Mouse (Mus musculus): Measurements from ENCODE around the gene Acmsd. TPM values are rescaled to one million over a fixed set of nuclear protein-coding genes. Genes with fewer than 3 reads are reported as not detected.

Acmsd gene
- polyA plus RNA-seq, 1 experiment from 2014 or later: not detected

GRCm38 (mm10) chr1:127778611-127779010 is 49.4 kb downstream of the Acmsd start:
- Histone ChIP-seq H3K9me3 (no peaks in the 10 kb centered on the region), H3K27me3 (no peaks in the 10 kb centered on the region), H3K9ac (replicated peaks) (no peak overlapping the region), H3K27ac (replicated peaks) (no peak overlapping the region), H3K36me3 (no peaks in the 10 kb centered on the region), H3K4me3 (no peak overlapping the region), H3K4me1 (peaks cover 44% of the 10 kb centered on the region), H3K4me2 (replicated peaks) (no peak overlapping the region)
- ATAC-seq (replicated peaks): no peak
- whole genome bisulfite sequencing: 89% methylated on average over 3 of the region's 3 CpGs

GRCm38 (mm10) chr1:127780142-127780541 is 50.9 kb downstream of the Acmsd start:
- H3K9ac ChIP-seq (replicated peaks): no peak overlapping the region
- H3K4me2 ChIP-seq (replicated peaks): no peak overlapping the region
- WGBS: 16% methylated on average over 3 of the region's 3 CpGs
- no peaks in the 10 kb centered on the region for H3K9me3 ChIP-seq
- H3K27me3 ChIP-seq: no peaks in the 10 kb centered on the region
- H3K4me1 ChIP-seq: peaks cover 41% of the 10 kb centered on the region
- H3K4me3 ChIP-seq: no peak overlapping the region
- no peaks in the 10 kb centered on the region for H3K36me3 ChIP-seq
- no peak overlapping the region for H3K27ac ChIP-seq (replicated peaks)
- no peak for ATAC-seq (replicated peaks)

- Histone ChIP-seq H3K4me1 (peaks cover 40% of the 10 kb centered on the region), H3K9me3 (no peaks in the 10 kb centered on the region), H3K27me3 (no peaks in the 10 kb centered on the region), H3K9ac (replicated peaks) (no peak overlapping the region), H3K27ac (replicated peaks) (no peak overlapping the region), H3K4me3 (no peak overlapping the region), H3K36me3 (no peaks in the 10 kb centered on the region), H3K4me2 (replicated peaks) (no peak overlapping the region)
- WGBS: 60% methylated on average over 2 of the region's 2 CpGs
- no peak for ATAC-seq (replicated peaks)
Measured at GRCm38 (mm10) chr1:127780849-127781248, 51.6 kb downstream of the Acmsd start.

- Histone ChIP-seq H3K36me3 (no peaks in the 10 kb centered on the region), H3K4me3 (no peak overlapping the region), H3K9ac (replicated peaks) (no peak overlapping the region), H3K27ac (replicated peaks) (no peak overlapping the region), H3K4me1 (peaks cover 29% of the 10 kb centered on the region), H3K4me2 (replicated peaks) (no peak overlapping the region), H3K9me3 (no peaks in the 10 kb centered on the region), H3K27me3 (no peaks in the 10 kb centered on the region)
- no peak for ATAC-seq (replicated peaks)
Measured at GRCm38 (mm10) chr1:127783862-127784261, 54.6 kb downstream of the Acmsd start.

GRCm38 (mm10) chr1:127785882-127786281 is 56.7 kb downstream of the Acmsd start:
- Histone ChIP-seq H3K9me3 (no peaks in the 10 kb centered on the region), H3K27me3 (no peaks in the 10 kb centered on the region), H3K27ac (replicated peaks) (no peak overlapping the region), H3K4me3 (no peak overlapping the region), H3K36me3 (no peaks in the 10 kb centered on the region), H3K4me1 (peaks cover 18% of the 10 kb centered on the region), H3K9ac (replicated peaks) (no peak overlapping the region), H3K4me2 (replicated peaks) (no peak overlapping the region)
- 66% methylated on average over 1 of the region's 1 CpGs for WGBS
- no peak for ATAC-seq (replicated peaks)

GRCm38 (mm10) chr1:127788943-127789342 is 59.7 kb downstream of the Acmsd start:
- Histone ChIP-seq H3K4me2 (replicated peaks) (no peak overlapping the region), H3K9me3 (no peaks in the 10 kb centered on the region), H3K4me3 (no peak overlapping the region), H3K9ac (replicated peaks) (no peak overlapping the region), H3K27ac (replicated peaks) (no peak overlapping the region), H3K4me1 (peaks cover 6% of the 10 kb centered on the region), H3K27me3 (no peaks in the 10 kb centered on the region), H3K36me3 (peaks cover 9% of the 10 kb centered on the region; the same call in 1 of the 2 replicates)
- 83% methylated on average over 6 of the region's 6 CpGs for WGBS
- no peak for ATAC-seq (replicated peaks)

- peaks cover 13% of the 10 kb centered on the region; the same call in 1 of the 2 replicates for H3K36me3 ChIP-seq
- no peaks in the 10 kb centered on the region for H3K9me3 ChIP-seq
- ATAC-seq (replicated peaks): no peak
- H3K4me2 ChIP-seq (replicated peaks): no peak overlapping the region
- H3K4me3 ChIP-seq: no peak overlapping the region
- no peaks in the 10 kb centered on the region for H3K27me3 ChIP-seq
- WGBS: 93% methylated on average over 1 of the region's 1 CpGs
- H3K9ac ChIP-seq (replicated peaks): no peak overlapping the region
- no peaks in the 10 kb centered on the region for H3K4me1 ChIP-seq
- no peak overlapping the region for H3K27ac ChIP-seq (replicated peaks)
Measured at GRCm38 (mm10) chr1:127793459-127793858, 64.2 kb downstream of the Acmsd start.

- Histone ChIP-seq H3K9ac (replicated peaks) (no peak overlapping the region), H3K4me1 (no peaks in the 10 kb centered on the region), H3K27ac (replicated peaks) (no peak overlapping the region), H3K36me3 (peaks cover 17% of the 10 kb centered on the region), H3K27me3 (no peaks in the 10 kb centered on the region), H3K4me2 (replicated peaks) (no peak overlapping the region), H3K4me3 (no peak overlapping the region), H3K9me3 (no peaks in the 10 kb centered on the region)
- WGBS: 87% methylated on average over 6 of the region's 6 CpGs
- ATAC-seq (replicated peaks): no peak
Measured at GRCm38 (mm10) chr1:127795087-127795769, 66.0 kb downstream of the Acmsd start.

- WGBS: 80% methylated on average over 4 of the region's 4 CpGs
- H3K4me2 ChIP-seq (replicated peaks): no peak overlapping the region
- no peaks in the 10 kb centered on the region for H3K4me1 ChIP-seq
- no peak for ATAC-seq (replicated peaks)
- H3K9me3 ChIP-seq: no peaks in the 10 kb centered on the region
- H3K9ac ChIP-seq (replicated peaks): no peak overlapping the region
- no peak overlapping the region for H3K27ac ChIP-seq (replicated peaks)
- no peaks in the 10 kb centered on the region for H3K27me3 ChIP-seq
- peaks cover 20% of the 10 kb centered on the region for H3K36me3 ChIP-seq
- H3K4me3 ChIP-seq: no peak overlapping the region
Measured at GRCm38 (mm10) chr1:127796341-127796740, 67.1 kb downstream of the Acmsd start.

GRCm38 (mm10) chr1:127796752-127797151 is 67.5 kb downstream of the Acmsd start:
- no peak overlapping the region for H3K4me2 ChIP-seq (replicated peaks)
- WGBS: 84% methylated on average over 1 of the region's 1 CpGs
- H3K4me1 ChIP-seq: no peaks in the 10 kb centered on the region
- H3K36me3 ChIP-seq: peaks cover 20% of the 10 kb centered on the region
- no peaks in the 10 kb centered on the region for H3K27me3 ChIP-seq
- no peak overlapping the region for H3K9ac ChIP-seq (replicated peaks)
- no peak overlapping the region for H3K4me3 ChIP-seq
- H3K27ac ChIP-seq (replicated peaks): no peak overlapping the region
- ATAC-seq (replicated peaks): no peak
- no peaks in the 10 kb centered on the region for H3K9me3 ChIP-seq

GRCm38 (mm10) chr1:127802916-127803315 is 73.7 kb downstream of the Acmsd start:
- Histone ChIP-seq H3K4me1 (no peaks in the 10 kb centered on the region), H3K36me3 (peaks cover 33% of the 10 kb centered on the region), H3K27me3 (no peaks in the 10 kb centered on the region), H3K4me2 (replicated peaks) (no peak overlapping the region), H3K27ac (replicated peaks) (no peak overlapping the region), H3K4me3 (no peak overlapping the region), H3K9me3 (no peaks in the 10 kb centered on the region), H3K9ac (replicated peaks) (no peak overlapping the region)
- 89% methylated on average over 8 of the region's 8 CpGs for whole genome bisulfite sequencing
- ATAC-seq (replicated peaks): no peak

GRCm38 (mm10) chr1:127808671-127809070 is 79.5 kb downstream of the Acmsd start:
- Histone ChIP-seq H3K4me2 (replicated peaks) (no peak overlapping the region), H3K4me1 (no peaks in the 10 kb centered on the region), H3K9me3 (no peaks in the 10 kb centered on the region), H3K4me3 (no peak overlapping the region), H3K27ac (replicated peaks) (no peak overlapping the region), H3K27me3 (no peaks in the 10 kb centered on the region), H3K9ac (replicated peaks) (no peak overlapping the region), H3K36me3 (peaks cover 8% of the 10 kb centered on the region)
- ATAC-seq (replicated peaks): no peak
- WGBS: 92% methylated on average over 7 of the region's 7 CpGs

- Histone ChIP-seq H3K4me2 (replicated peaks) (no peak overlapping the region), H3K27ac (replicated peaks) (no peak overlapping the region), H3K9me3 (no peaks in the 10 kb centered on the region), H3K4me3 (no peak overlapping the region), H3K36me3 (no peaks in the 10 kb centered on the region), H3K9ac (replicated peaks) (no peak overlapping the region), H3K4me1 (no peaks in the 10 kb centered on the region), H3K27me3 (no peaks in the 10 kb centered on the region)
- ATAC-seq (replicated peaks): no peak
- 86% methylated on average over 7 of the region's 7 CpGs for WGBS
Measured at GRCm38 (mm10) chr1:127812929-127813328, 83.7 kb downstream of the Acmsd start.
